Comparison of ENCODE assay signal across 8 mouse cellular contexts in genomic region chr17:6624926-6625558, GRCm38 (mm10). TPM values are rescaled to one million over a fixed set of nuclear protein-coding genes. Genes with fewer than 3 reads are reported as not detected.
DNase-seq lines count a peak whose midpoint lies in the region; ATAC-seq and TF ChIP-seq lines count a peak whose summit lies in the region.
"Not testable (repeated sequence)": the region's sequence is repeated elsewhere in the genome, so short reads cannot be mapped to it uniquely, and the experiment has no call there.
"Had no signal": no experiment of that assay in that cellular context is flagged by ENCODE, and none has a peak within 500 bp of the region (broad histone marks: within the 10 kb centered on the region; RNA-seq: fewer than 3 reads in every experiment).

No protein-coding gene starts in this region.

- TF ChIP-seq CTCF in forebrain, postnatal 0 days (IDR thresholded peaks at IDR 0.05; ENCODE audit: low read depth) = not testable (repeated sequence)

- not testable (repeated sequence) for H3K9me3 ChIP-seq in forebrain, postnatal 0 days (ENCODE audit: low read length); heart, embryonic 12.5 days (replicated peaks); hindbrain, embryonic 15.5 days; limb, embryonic 12.5 days; lung, embryonic 16.5 days (ENCODE audit: control insufficient read depth, low read length)

- H3K4me3 ChIP-seq in forebrain, postnatal 0 days (ENCODE audit: low read depth, low read length); heart, embryonic 12.5 days; hindbrain, embryonic 15.5 days; limb, embryonic 12.5 days (replicated peaks); lung, embryonic 16.5 days (ENCODE audit: low read length): not testable (repeated sequence)

- WGBS in forebrain, postnatal 0 days = 55% methylated on average over 1 of the region's 6 CpGs
- WGBS in heart, embryonic 12.5 days = 58% methylated on average over 2 of the region's 6 CpGs
- 63% methylated on average over 2 of the region's 6 CpGs for WGBS in hindbrain, embryonic 15.5 days
- WGBS in limb, embryonic 12.5 days = 50% methylated on average over 1 of the region's 6 CpGs
- WGBS in lung, embryonic 16.5 days = 45% methylated on average over 1 of the region's 6 CpGs

- not testable (repeated sequence) for H3K27ac ChIP-seq in forebrain, postnatal 0 days (ENCODE audit: low read depth, low read length); heart, embryonic 12.5 days (ENCODE audit: poor library complexity, severe bottlenecking); hindbrain, embryonic 15.5 days (replicated peaks); limb, embryonic 12.5 days; lung, embryonic 16.5 days (ENCODE audit: low read length)

- ATAC-seq in forebrain, postnatal 0 days = 0 out of 2 replicates have a peak, but pooled peaks have one; percentile 14
- ATAC-seq in heart, embryonic 12.5 days (ENCODE audit: insufficient number of reproducible peaks, low FRiP score) = peak; percentile 42; the same call in 1 of the 2 replicates
- peak; percentile 56; the same call in 1 of the 2 replicates for ATAC-seq in hindbrain, embryonic 15.5 days (ENCODE audit: low FRiP score, low read depth)
- ATAC-seq in limb, embryonic 12.5 days (ENCODE audit: insufficient number of reproducible peaks, insufficient read depth, low FRiP score, low TSS enrichment, low read depth) = 0 out of 2 replicates have a peak, but pooled peaks have one; percentile 60
- ATAC-seq in lung, embryonic 16.5 days (ENCODE audit: low read depth) = peak; percentile 61; the same call in 1 of the 2 replicates

- H3K4me1 ChIP-seq in forebrain, postnatal 0 days (ENCODE audit: insufficient read depth); heart, embryonic 12.5 days (replicated peaks); hindbrain, embryonic 15.5 days (replicated peaks); limb, embryonic 12.5 days (replicated peaks); lung, embryonic 16.5 days (replicated peaks; ENCODE audit: control insufficient read depth, insufficient read depth, low read length): not testable (repeated sequence)

- H3K36me3 ChIP-seq in forebrain, postnatal 0 days (ENCODE audit: insufficient read depth); heart, embryonic 12.5 days; hindbrain, embryonic 15.5 days; limb, embryonic 12.5 days; lung, embryonic 16.5 days (ENCODE audit: control insufficient read depth, insufficient read depth, low read length): not testable (repeated sequence)

- not testable (repeated sequence) for H3K9ac ChIP-seq in forebrain, postnatal 0 days; heart, embryonic 12.5 days; hindbrain, embryonic 15.5 days; limb, embryonic 12.5 days (replicated peaks); lung, embryonic 16.5 days (ENCODE audit: low read length)

- not testable (repeated sequence) for DNase-seq in forebrain, postnatal 0 days
- DNase-seq in testis, postnatal 10 days (ENCODE audit: low spot score) = peak; percentile 38

- not testable (repeated sequence) for H3K27me3 ChIP-seq in forebrain, postnatal 0 days (ENCODE audit: insufficient read depth, low read length); heart, embryonic 12.5 days (replicated peaks); hindbrain, embryonic 15.5 days; limb, embryonic 12.5 days; lung, embryonic 16.5 days (ENCODE audit: control insufficient read depth, insufficient read depth, low read depth, low read length)

- H3K4me2 ChIP-seq in forebrain, postnatal 0 days (ENCODE audit: low read depth); heart, embryonic 12.5 days; hindbrain, embryonic 15.5 days; limb, embryonic 12.5 days; lung, embryonic 16.5 days (ENCODE audit: low read depth, low read length): not testable (repeated sequence)

RNA-seq across cellular contexts. Expression of gene Dynlt1c, which starts 23.6 kb away (rescaled TPM):
- 29.9 and 32.1 TPM in 2 replicates for total RNA-seq in forebrain, postnatal 0 days (2014; rRNA removed)
- polyA plus RNA-seq in forebrain, postnatal 0 days (2015; fragmentation: Nextera tagmentation; extraction: Ambion mirVana) = 4.8 and 11.0 TPM in 2 replicates
- 18.5 and 22.4 TPM in 2 replicates for polyA plus RNA-seq in heart, embryonic 12.5 days (2016; fragmentation: Nextera tagmentation; extraction: Ambion mirVana)
- polyA plus RNA-seq in hindbrain, embryonic 15.5 days (2015; fragmentation: Nextera tagmentation; extraction: Ambion mirVana) = 56.1 and 57.3 TPM in 2 replicates
- polyA plus RNA-seq in limb, embryonic 12.5 days (2016; fragmentation: Nextera tagmentation; extraction: Ambion mirVana) = 56.5 and 62.0 TPM in 2 replicates
- polyA plus RNA-seq in lung, embryonic 16.5 days (2015; fragmentation: Nextera tagmentation; extraction: Ambion mirVana) = 36.8 and 46.7 TPM in 2 replicates

RNA-seq across cellular contexts. Expression of gene Dynlt1f, which starts 30.7 kb away (rescaled TPM):
- total RNA-seq in forebrain, postnatal 0 days (2014; rRNA removed) = 91.6 and 111 TPM in 2 replicates
- 244 and 265 TPM in 2 replicates for polyA plus RNA-seq in forebrain, postnatal 0 days (2015; fragmentation: Nextera tagmentation; extraction: Ambion mirVana)
- 215 and 226 TPM in 2 replicates for polyA plus RNA-seq in heart, embryonic 12.5 days (2016; fragmentation: Nextera tagmentation; extraction: Ambion mirVana)
- polyA plus RNA-seq in hindbrain, embryonic 15.5 days (2015; fragmentation: Nextera tagmentation; extraction: Ambion mirVana) = 242 and 269 TPM in 2 replicates
- 312 and 326 TPM in 2 replicates for polyA plus RNA-seq in limb, embryonic 12.5 days (2016; fragmentation: Nextera tagmentation; extraction: Ambion mirVana)
- 258 and 269 TPM in 2 replicates for polyA plus RNA-seq in lung, embryonic 16.5 days (2015; fragmentation: Nextera tagmentation; extraction: Ambion mirVana)

RNA-seq across cellular contexts. Expression of gene Sytl3, which starts 33.9 kb away (rescaled TPM):
- total RNA-seq in forebrain, postnatal 0 days (2014; rRNA removed) = 0.81 TPM in 1 of 2 replicates, not detected in the other
- 0.21 and 0.47 TPM in 2 replicates for polyA plus RNA-seq in forebrain, postnatal 0 days (2015; fragmentation: Nextera tagmentation; extraction: Ambion mirVana)
- polyA plus RNA-seq in heart, embryonic 12.5 days (2016; fragmentation: Nextera tagmentation; extraction: Ambion mirVana) = not detected in 2 replicates
- 1.2 and 1.5 TPM in 2 replicates for polyA plus RNA-seq in hindbrain, embryonic 15.5 days (2015; fragmentation: Nextera tagmentation; extraction: Ambion mirVana)
- polyA plus RNA-seq in limb, embryonic 12.5 days (2016; fragmentation: Nextera tagmentation; extraction: Ambion mirVana) = not detected in 2 replicates
- polyA plus RNA-seq in lung, embryonic 16.5 days (2015; fragmentation: Nextera tagmentation; extraction: Ambion mirVana) = 0.90 and 1.2 TPM in 2 replicates
- total RNA-seq: MEL had no signal
- polyA plus RNA-seq: adrenal gland, adult 2 months had no signal
